Mouse (Mus musculus) lung, postnatal 0 days (tissue): ENCODE measurements around the gene 4921507P07Rik.

Experiments used
- CTCF ChIP-seq: IDR thresholded peaks from 2 replicates; pipeline ENCODE4 v1.5.1; 2016; ENCODE audit warnings: antibody characterized with exemption, mild to moderate bottlenecking
- EP300 ChIP-seq: IDR thresholded peaks from 2 replicates; pipeline ENCODE4 v1.6.1; 2016; ENCODE audit warnings: antibody characterized with exemption, mild to moderate bottlenecking, control low read depth

GRCm38 (mm10) chr6:50585733-50586132 is 10.7 kb downstream of the 4921507P07Rik start:
- TF ChIP-seq CTCF (no peak), EP300 (no peak)
